Comparison of ENCODE assay signal across 17 mouse cellular contexts in the genomic region with DNA sequence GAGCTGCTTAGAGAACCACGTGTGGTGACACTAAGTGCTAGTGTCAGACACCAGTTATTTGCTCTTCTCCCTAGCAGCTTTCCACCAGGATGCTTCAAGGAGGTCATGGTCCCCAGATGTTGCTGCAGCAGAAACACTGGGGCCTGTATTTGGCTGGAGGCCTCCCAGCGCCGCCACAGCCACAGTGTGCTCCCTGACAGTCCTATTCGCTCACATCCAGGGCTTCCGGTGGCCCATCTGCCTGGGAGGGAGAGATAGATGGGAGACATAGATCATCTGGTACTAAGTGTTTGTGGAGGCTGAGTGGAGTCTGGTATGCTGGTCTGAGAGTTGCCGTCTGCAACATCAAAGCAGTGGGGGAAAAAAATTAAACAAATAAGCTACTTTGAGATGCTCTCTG.
DNase-seq lines count a peak whose midpoint lies in the region; ATAC-seq lines count a peak whose summit lies in the region.
"Had no signal": no experiment of that assay in that cellular context is flagged by ENCODE, and none has a peak within 500 bp of the region (broad histone marks: within the 10 kb centered on the region; RNA-seq: fewer than 3 reads in every experiment).

No protein-coding gene starts in this region.

- H3K27ac ChIP-seq in kidney, embryonic 15.5 days = peak overlapping the region; percentile 37; the same call in 1 of the 2 replicates
- H3K27ac ChIP-seq in lung, embryonic 16.5 days (ENCODE audit: low read length) = no peak overlapping the region
- no peak overlapping the region for H3K27ac ChIP-seq in intestine, embryonic 16.5 days (ENCODE audit: low read length)
- H3K27ac ChIP-seq: forebrain, embryonic 15.5 days; limb, embryonic 13.5 days; liver, embryonic 15.5 days; neural tube, embryonic 12.5 days had no signal

- H3K9ac ChIP-seq in kidney, embryonic 15.5 days = no peak overlapping the region
- H3K9ac ChIP-seq in lung, embryonic 16.5 days (ENCODE audit: low read length) = no peak overlapping the region
- no peak overlapping the region for H3K9ac ChIP-seq in intestine, embryonic 16.5 days (ENCODE audit: low read depth, low read length)
- H3K9ac ChIP-seq: forebrain, embryonic 15.5 days; limb, embryonic 13.5 days; liver, embryonic 15.5 days; neural tube, embryonic 12.5 days had no signal

- H3K4me2 ChIP-seq in kidney, embryonic 15.5 days = no peak overlapping the region
- H3K4me2 ChIP-seq in lung, embryonic 16.5 days (ENCODE audit: low read depth, low read length) = no peak overlapping the region
- H3K4me2 ChIP-seq in intestine, embryonic 16.5 days (ENCODE audit: low read depth, low read length) = no peak overlapping the region
- H3K4me2 ChIP-seq: forebrain, embryonic 15.5 days; limb, embryonic 13.5 days; liver, embryonic 15.5 days; neural tube, embryonic 12.5 days had no signal

- no peaks in the 10 kb centered on the region for H3K36me3 ChIP-seq in kidney, embryonic 15.5 days
- H3K36me3 ChIP-seq in lung, embryonic 16.5 days (ENCODE audit: control insufficient read depth, insufficient read depth, low read length) = no peaks in the 10 kb centered on the region
- H3K36me3 ChIP-seq in intestine, embryonic 16.5 days (ENCODE audit: control insufficient read depth, insufficient read depth, low read length) = no peaks in the 10 kb centered on the region
- H3K36me3 ChIP-seq: forebrain, embryonic 15.5 days; limb, embryonic 13.5 days; liver, embryonic 15.5 days; neural tube, embryonic 12.5 days had no signal

- 34% methylated on average over 6 of the region's 6 CpGs for WGBS in kidney, embryonic 15.5 days
- WGBS in lung, embryonic 16.5 days = 22% methylated on average over 6 of the region's 6 CpGs
- 38% methylated on average over 6 of the region's 6 CpGs for WGBS in intestine, embryonic 16.5 days

- DNase-seq in kidney, adult 18-20 months = no peak
- DNase-seq in lung, postnatal 25 days (ENCODE audit: low spot score) = no peak
- DNase-seq in embryo, embryonic 11 days = peak; percentile 37
- DNase-seq in urinary bladder, adult 2 months (ENCODE audit: low spot score) = no peak
- DNase-seq: cerebellum, adult 9-10 months; kidney, postnatal 25 days; spleen, adult 18-20 months had no signal

- H3K27me3 ChIP-seq in kidney, embryonic 15.5 days = no peaks in the 10 kb centered on the region
- H3K27me3 ChIP-seq in lung, embryonic 16.5 days (ENCODE audit: control insufficient read depth, insufficient read depth, low read depth, low read length) = no peaks in the 10 kb centered on the region
- H3K27me3 ChIP-seq in intestine, embryonic 16.5 days (replicated peaks; ENCODE audit: control insufficient read depth, insufficient read depth, low read length) = no peaks in the 10 kb centered on the region
- H3K27me3 ChIP-seq: forebrain, embryonic 15.5 days; liver, embryonic 15.5 days; neural tube, embryonic 12.5 days had no signal

- H3K4me1 ChIP-seq in kidney, embryonic 15.5 days = peaks cover 41% of the 10 kb centered on the region
- peaks cover 26% of the 10 kb centered on the region for H3K4me1 ChIP-seq in lung, embryonic 16.5 days (replicated peaks; ENCODE audit: control insufficient read depth, insufficient read depth, low read length)
- peaks cover 6% of the 10 kb centered on the region; the same call in 1 of the 2 replicates for H3K4me1 ChIP-seq in intestine, embryonic 16.5 days (ENCODE audit: control insufficient read depth, insufficient read depth, low read length)
- H3K4me1 ChIP-seq: liver, embryonic 15.5 days had no signal

- no peak overlapping the region for H3K4me3 ChIP-seq in kidney, embryonic 15.5 days (replicated peaks)
- H3K4me3 ChIP-seq in lung, embryonic 16.5 days (ENCODE audit: low read length) = no peak overlapping the region
- no peak overlapping the region for H3K4me3 ChIP-seq in intestine, embryonic 16.5 days (ENCODE audit: low read length)
- H3K4me3 ChIP-seq: forebrain, embryonic 15.5 days; limb, embryonic 13.5 days; liver, embryonic 15.5 days; megakaryocyte, embryonic 14.5 days; neural tube, embryonic 12.5 days had no signal

- ATAC-seq in kidney, embryonic 15.5 days (replicated peaks; ENCODE audit: low FRiP score) = 0 out of 2 replicates have a peak, but pooled peaks have one; percentile 24
- peak; percentile 37 for ATAC-seq in lung, embryonic 16.5 days (ENCODE audit: low read depth)
- ATAC-seq in intestine, embryonic 16.5 days = peak; percentile 68
- ATAC-seq: activated CD4-positive, CD25-positive, alpha-beta regulatory T cell, adult 4 months; forebrain, embryonic 15.5 days; Patski had no signal

- H3K9me3 ChIP-seq in kidney, embryonic 15.5 days (replicated peaks) = no peaks in the 10 kb centered on the region
- no peaks in the 10 kb centered on the region for H3K9me3 ChIP-seq in lung, embryonic 16.5 days (ENCODE audit: control insufficient read depth, low read length)
- H3K9me3 ChIP-seq in intestine, embryonic 16.5 days (ENCODE audit: control insufficient read depth, low read length) = no peaks in the 10 kb centered on the region
- H3K9me3 ChIP-seq: forebrain, embryonic 15.5 days; limb, embryonic 13.5 days; liver, embryonic 15.5 days; megakaryocyte, embryonic 14.5 days; neural tube, embryonic 12.5 days had no signal
